Mouse (Mus musculus): Measurements from ENCODE around the gene Cacybp. TPM values are rescaled to one million over a fixed set of nuclear protein-coding genes. Genes with fewer than 3 reads are reported as not detected.

Cacybp gene
- polyA plus RNA-seq, 1 experiment from 2014 or later, result 157 TPM

GRCm38 (mm10) chr1:160214171-160214570 is 1.5 kb upstream of the Cacybp start:
- Histone ChIP-seq H3K9ac (no peak overlapping the region), H3K4me1 (replicated peaks) (peaks cover 16% of the 10 kb centered on the region), H3K27ac (no peak overlapping the region), H3K4me2 (no peak overlapping the region), H3K9me3 (replicated peaks) (no peaks in the 10 kb centered on the region), H3K4me3 (no peak overlapping the region), H3K27me3 (no peaks in the 10 kb centered on the region), H3K36me3 (no peaks in the 10 kb centered on the region)
- ATAC-seq (replicated peaks; ENCODE audit: insufficient number of reproducible peaks, insufficient read depth, low FRiP score, low read depth), result no peak
- 91% methylated on average over 7 of the region's 7 CpGs for WGBS

GRCm38 (mm10) chr1:160212123-160212691 is 468 bp downstream of the Cacybp start:
- WGBS, result under 1% methylated on average over 45 of the region's 45 CpGs
- H3K36me3 ChIP-seq, result peaks cover 8% of the 10 kb centered on the region; the same call in 1 of the 2 replicates
- H3K4me2 ChIP-seq, result peak overlapping the region; percentile 74
- peak; percentile 68 for ATAC-seq (replicated peaks; ENCODE audit: insufficient number of reproducible peaks, insufficient read depth, low FRiP score, low read depth)
- peaks cover 16% of the 10 kb centered on the region for H3K4me1 ChIP-seq (replicated peaks)
- H3K4me3 ChIP-seq, result peak overlapping the region; percentile 83
- H3K27me3 ChIP-seq, result no peaks in the 10 kb centered on the region
- H3K9ac ChIP-seq, result peak overlapping the region; percentile 76
- no peaks in the 10 kb centered on the region for H3K9me3 ChIP-seq (replicated peaks)
- peak overlapping the region; percentile 98 for H3K27ac ChIP-seq

- WGBS, result 1% methylated on average over 8 of the region's 8 CpGs
Observed at GRCm38 (mm10) chr1:160211597-160212122, 1.0 kb downstream of the Cacybp start.

GRCm38 (mm10) chr1:160210566-160210965 is 2.1 kb downstream of the Cacybp start:
- H3K27me3 ChIP-seq, result no peaks in the 10 kb centered on the region
- WGBS, result 52% methylated on average over 3 of the region's 3 CpGs

More at GRCm38 (mm10) chr1:160211597-160212122, 1.0 kb downstream of the Cacybp start:
- peak overlapping the region; percentile 83 for H3K4me3 ChIP-seq
- peaks cover 12% of the 10 kb centered on the region for H3K36me3 ChIP-seq
- peak overlapping the region; percentile 76 for H3K9ac ChIP-seq
- peak overlapping the region; percentile 98 for H3K27ac ChIP-seq
- H3K27me3 ChIP-seq, result no peaks in the 10 kb centered on the region
- ATAC-seq (replicated peaks; ENCODE audit: insufficient number of reproducible peaks, insufficient read depth, low FRiP score, low read depth), result no peak
- peak overlapping the region; percentile 74 for H3K4me2 ChIP-seq
- no peaks in the 10 kb centered on the region for H3K9me3 ChIP-seq (replicated peaks)
- H3K4me1 ChIP-seq (replicated peaks), result peaks cover 16% of the 10 kb centered on the region

GRCm38 (mm10) chr1:160209844-160210243 is 2.8 kb downstream of the Cacybp start:
- no peaks in the 10 kb centered on the region for H3K27me3 ChIP-seq
- WGBS, result 84% methylated on average over 2 of the region's 2 CpGs
- no peak overlapping the region for H3K4me2 ChIP-seq
- no peaks in the 10 kb centered on the region for H3K9me3 ChIP-seq (replicated peaks)
- no peak overlapping the region for H3K4me3 ChIP-seq
- no peak overlapping the region for H3K9ac ChIP-seq
- peaks cover 29% of the 10 kb centered on the region for H3K36me3 ChIP-seq
- no peak for ATAC-seq (replicated peaks; ENCODE audit: insufficient number of reproducible peaks, insufficient read depth, low FRiP score, low read depth)
- H3K27ac ChIP-seq, result no peak overlapping the region
- H3K4me1 ChIP-seq (replicated peaks), result peaks cover 16% of the 10 kb centered on the region

More at GRCm38 (mm10) chr1:160210566-160210965, 2.1 kb downstream of the Cacybp start:
- Histone ChIP-seq H3K4me2 (peak overlapping the region; percentile 74), H3K9ac (no peak overlapping the region), H3K27ac (no peak overlapping the region), H3K4me1 (replicated peaks) (peaks cover 16% of the 10 kb centered on the region), H3K9me3 (replicated peaks) (no peaks in the 10 kb centered on the region), H3K36me3 (peaks cover 23% of the 10 kb centered on the region), H3K4me3 (peak overlapping the region; percentile 83)
- no peak for ATAC-seq (replicated peaks; ENCODE audit: insufficient number of reproducible peaks, insufficient read depth, low FRiP score, low read depth)

GRCm38 (mm10) chr1:160205486-160205885 is 7.2 kb downstream of the Cacybp start:
- no peak overlapping the region for H3K9ac ChIP-seq

GRCm38 (mm10) chr1:160195337-160195663 is 17.4 kb downstream of the Cacybp start:
- ATAC-seq (replicated peaks; ENCODE audit: insufficient number of reproducible peaks, insufficient read depth, low FRiP score, low read depth), result no peak; the same call in 1 of the 2 replicates
- H3K27me3 ChIP-seq, result no peaks in the 10 kb centered on the region

More at GRCm38 (mm10) chr1:160205486-160205885, 7.2 kb downstream of the Cacybp start:
- Histone ChIP-seq H3K36me3 (peaks cover 59% of the 10 kb centered on the region), H3K27me3 (no peaks in the 10 kb centered on the region), H3K27ac (no peak overlapping the region), H3K4me1 (replicated peaks) (no peaks in the 10 kb centered on the region; the same call in 1 of the 2 replicates), H3K4me3 (no peak overlapping the region), H3K9me3 (replicated peaks) (no peaks in the 10 kb centered on the region), H3K4me2 (no peak overlapping the region)
- ATAC-seq (replicated peaks; ENCODE audit: insufficient number of reproducible peaks, insufficient read depth, low FRiP score, low read depth), result no peak

GRCm38 (mm10) chr1:160194529-160195336 is 17.9 kb downstream of the Cacybp start, which contains the start of gene Mrps14:
Mrps14 (plus strand) TSS chr1:160195215.
- Histone ChIP-seq H3K4me3 (peak within 1 kb of the TSS; percentile 86), H3K4me1 (replicated peaks) (peaks cover 10% of the 10 kb centered on the region; the same call in 1 of the 2 replicates), H3K9me3 (replicated peaks) (no peaks in the 10 kb centered on the region), H3K27ac (peak within 1 kb of the TSS; percentile 83), H3K4me2 (peak within 1 kb of the TSS; percentile 80), H3K36me3 (peaks cover 21% of the 10 kb centered on the region; the same call in 1 of the 2 replicates), H3K9ac (peak within 1 kb of the TSS; percentile 92), H3K27me3 (no peaks in the 10 kb centered on the region)
- ATAC-seq (replicated peaks; ENCODE audit: insufficient number of reproducible peaks, insufficient read depth, low FRiP score, low read depth), result peak; percentile 99
- WGBS, result 6% methylated on average over 31 of the region's 31 CpGs

More at GRCm38 (mm10) chr1:160195337-160195663, 17.4 kb downstream of the Cacybp start:
- WGBS, result under 1% methylated on average over 13 of the region's 13 CpGs
- H3K4me2 ChIP-seq, result peak overlapping the region; percentile 80
- peaks cover 10% of the 10 kb centered on the region; the same call in 1 of the 2 replicates for H3K4me1 ChIP-seq (replicated peaks)
- H3K36me3 ChIP-seq, result peaks cover 24% of the 10 kb centered on the region
- peak overlapping the region; percentile 86 for H3K4me3 ChIP-seq
- no peaks in the 10 kb centered on the region for H3K9me3 ChIP-seq (replicated peaks)
- H3K9ac ChIP-seq, result peak overlapping the region; percentile 92
- H3K27ac ChIP-seq, result peak overlapping the region; percentile 83

- 14% methylated on average over 5 of the region's 5 CpGs for WGBS
- Histone ChIP-seq H3K27ac (no peak overlapping the region), H3K4me3 (no peak overlapping the region), H3K9me3 (replicated peaks) (no peaks in the 10 kb centered on the region), H3K9ac (no peak overlapping the region), H3K4me1 (replicated peaks) (no peaks in the 10 kb centered on the region), H3K27me3 (no peaks in the 10 kb centered on the region), H3K4me2 (no peak overlapping the region), H3K36me3 (no peaks in the 10 kb centered on the region)
- ATAC-seq (replicated peaks; ENCODE audit: insufficient number of reproducible peaks, insufficient read depth, low FRiP score, low read depth), result no peak
Observed at GRCm38 (mm10) chr1:160184506-160184905, 28.2 kb downstream of the Cacybp start.

- Histone ChIP-seq H3K4me3 (no peak overlapping the region), H3K36me3 (no peaks in the 10 kb centered on the region), H3K9ac (no peak overlapping the region), H3K27me3 (no peaks in the 10 kb centered on the region), H3K4me2 (no peak overlapping the region), H3K9me3 (replicated peaks) (no peaks in the 10 kb centered on the region), H3K27ac (no peak overlapping the region), H3K4me1 (replicated peaks) (no peaks in the 10 kb centered on the region)
- WGBS, result 49% methylated on average over 4 of the region's 4 CpGs
- ATAC-seq (replicated peaks; ENCODE audit: insufficient number of reproducible peaks, insufficient read depth, low FRiP score, low read depth), result no peak
Observed at GRCm38 (mm10) chr1:160181216-160181615, 31.5 kb downstream of the Cacybp start.

- WGBS, result 83% methylated on average over 8 of the region's 8 CpGs
- H3K9ac ChIP-seq, result no peak overlapping the region
- no peaks in the 10 kb centered on the region for H3K9me3 ChIP-seq (replicated peaks)
- no peaks in the 10 kb centered on the region for H3K4me1 ChIP-seq (replicated peaks)
- ATAC-seq (replicated peaks; ENCODE audit: insufficient number of reproducible peaks, insufficient read depth, low FRiP score, low read depth), result no peak
- no peak overlapping the region for H3K27ac ChIP-seq
- no peak overlapping the region for H3K4me3 ChIP-seq
- no peaks in the 10 kb centered on the region for H3K27me3 ChIP-seq
- H3K4me2 ChIP-seq, result no peak overlapping the region
- no peaks in the 10 kb centered on the region for H3K36me3 ChIP-seq
Observed at GRCm38 (mm10) chr1:160176903-160177302, 35.8 kb downstream of the Cacybp start.
